Mouse (Mus musculus) stomach, postnatal 0 days (tissue): ENCODE measurements at regions not wholly inside any gene's neighbourhood (a gene's known extent, or its start where the extent isn't known, plus 50 kb on each side); places are given as distances from the start of the nearest gene placed in this dataset.

Experiments
- ATAC-seq: fragments of 200-750 bp; cut with Nextera tagmentation; 2 replicates; pipeline ENCODE4 v1.8.0; 2017; ENCODE audit not compliant: low FRiP score, low TSS enrichment
- DNase-seq: peaks from one replicate; pipeline ENCODE4 v3.0.0-alpha.2; 2016; ENCODE audit warnings: low spot score
- H3K27ac ChIP-seq: fragments of 300-500 bp; sonication (generic); replicated peaks from 2 replicates; pipeline ENCODE4 v1.5.1; 2014; ENCODE audit warnings: mild to moderate bottlenecking, control low read depth
- H3K27me3 ChIP-seq: fragments of 300-500 bp; sonication (generic); 2 replicates; pipeline ENCODE4 v1.6.1; 2014; ENCODE audit warnings: low read length; ENCODE audit not compliant: control insufficient read depth, insufficient read depth
- H3K36me3 ChIP-seq: fragments of 300-500 bp; sonication (generic); 2 replicates; pipeline ENCODE4 v1.6.1; 2014; ENCODE audit warnings: low read length, mixed read lengths; ENCODE audit not compliant: control insufficient read depth, insufficient read depth
- H3K4me1 ChIP-seq: fragments of 300-500 bp; sonication (generic); replicated peaks from 2 replicates; pipeline ENCODE4 v1.6.1; 2014; ENCODE audit warnings: antibody characterized with exemption; ENCODE audit not compliant: control insufficient read depth, insufficient read depth
- H3K4me2 ChIP-seq: fragments of 300-500 bp; sonication (generic); replicated peaks from 2 replicates; pipeline ENCODE4 v1.6.1; 2014; ENCODE audit warnings: low read depth, mild to moderate bottlenecking, control low read depth, moderate library complexity
- H3K4me3 ChIP-seq: fragments of 300-500 bp; sonication (generic); 2 replicates; pipeline ENCODE4 v1.5.1; 2014; ENCODE audit warnings: low read depth, low read length, control low read depth
- H3K9ac ChIP-seq: fragments of 300-500 bp; sonication (generic); 2 replicates; pipeline ENCODE4 v1.6.1; 2014; ENCODE audit warnings: mild to moderate bottlenecking, low read length, control low read depth, mixed read lengths
- H3K9me3 ChIP-seq: fragments of 300-500 bp; sonication (generic); 2 replicates; pipeline ENCODE4 v1.6.1; 2016; ENCODE audit warnings: low read length; ENCODE audit not compliant: control insufficient read depth
- CTCF ChIP-seq: IDR thresholded peaks from 2 replicates; pipeline ENCODE4 v1.5.1; 2016; ENCODE audit warnings: antibody characterized with exemption, low read depth, mild to moderate bottlenecking, moderate library complexity
- EP300 ChIP-seq: optimal IDR thresholded peaks from 2 replicates; pipeline ENCODE3; 2016; ENCODE audit warnings: antibody characterized with exemption
- WGBS: fragments of 180-500 bp; shearing (Covaris S2); extraction: QIAGEN DNeasy Blood & Tissue Kit; methylation state at CpG from one replicate; pipeline ENCODE4 v1.1.7; 2014; 5-methylcytosine and 5-hydroxymethylcytosine counted together

GRCm38 (mm10) chr2:82508595-82508994, 434.8 kb upstream of the Fsip2 start:
- Histone ChIP-seq H3K36me3 (no peaks in the 10 kb centered on the region), H3K4me3 (no peak overlapping the region), H3K9ac (no peak overlapping the region), H3K27ac (no peak overlapping the region), H3K4me2 (no peak overlapping the region), H3K4me1 (no peaks in the 10 kb centered on the region), H3K9me3 (no peaks in the 10 kb centered on the region), H3K27me3 (no peaks in the 10 kb centered on the region)
- no peak for DNase-seq
- WGBS, result 23% methylated on average over 1 of the region's 1 CpGs
- TF ChIP-seq EP300 (no peak), CTCF (no peak)
- ATAC-seq, result no peak

- DNase-seq (no peak), ATAC-seq (no peak)
- Histone ChIP-seq H3K27me3 (no peaks in the 10 kb centered on the region), H3K36me3 (no peaks in the 10 kb centered on the region), H3K4me3 (no peak overlapping the region), H3K9ac (no peak overlapping the region), H3K4me1 (no peaks in the 10 kb centered on the region), H3K27ac (no peak overlapping the region), H3K9me3 (no peaks in the 10 kb centered on the region), H3K4me2 (no peak overlapping the region)
- 82% methylated on average over 3 of the region's 3 CpGs for WGBS
- no peak for TF ChIP-seq EP300
- no peak for TF ChIP-seq CTCF
Measured at GRCm38 (mm10) chr2:82515165-82515564, 428.3 kb upstream of the Fsip2 start.

GRCm38 (mm10) chr2:82519951-82520350, 423.5 kb upstream of the Fsip2 start:
- H3K4me2 ChIP-seq, result no peak overlapping the region
- no peaks in the 10 kb centered on the region for H3K9me3 ChIP-seq
- H3K9ac ChIP-seq, result no peak overlapping the region
- no peaks in the 10 kb centered on the region for H3K36me3 ChIP-seq
- ATAC-seq, result no peak
- TF ChIP-seq CTCF, result no peak
- TF ChIP-seq EP300, result no peak
- H3K4me3 ChIP-seq, result no peak overlapping the region
- 80% methylated on average over 3 of the region's 3 CpGs for WGBS
- no peak for DNase-seq
- no peaks in the 10 kb centered on the region for H3K4me1 ChIP-seq
- H3K27ac ChIP-seq, result no peak overlapping the region
- no peaks in the 10 kb centered on the region for H3K27me3 ChIP-seq

GRCm38 (mm10) chr2:82538958-82539357, 404.5 kb upstream of the Fsip2 start:
- DNase-seq, result no peak
- Histone ChIP-seq H3K9me3 (no peaks in the 10 kb centered on the region), H3K4me1 (no peaks in the 10 kb centered on the region), H3K4me2 (no peak overlapping the region), H3K36me3 (no peaks in the 10 kb centered on the region), H3K4me3 (no peak overlapping the region), H3K27ac (no peak overlapping the region), H3K9ac (no peak overlapping the region), H3K27me3 (no peaks in the 10 kb centered on the region)
- ATAC-seq, result no peak
- WGBS, result 79% methylated on average over 3 of the region's 3 CpGs
- no peak for TF ChIP-seq CTCF
- no peak for TF ChIP-seq EP300

- DNase-seq, result no peak
- H3K9me3 ChIP-seq, result no peaks in the 10 kb centered on the region
- ATAC-seq, result no peak
- no peak overlapping the region for H3K4me2 ChIP-seq
- H3K4me3 ChIP-seq, result no peak overlapping the region
- no peaks in the 10 kb centered on the region for H3K4me1 ChIP-seq
- H3K27ac ChIP-seq, result no peak overlapping the region
- no peak overlapping the region for H3K9ac ChIP-seq
- H3K27me3 ChIP-seq, result no peaks in the 10 kb centered on the region
- H3K36me3 ChIP-seq, result no peaks in the 10 kb centered on the region
- TF ChIP-seq EP300 (no peak), CTCF (no peak)
Measured at GRCm38 (mm10) chr2:82540676-82541075, 402.8 kb upstream of the Fsip2 start.

GRCm38 (mm10) chr2:82570358-82570757, 373.1 kb upstream of the Fsip2 start:
- no peaks in the 10 kb centered on the region for H3K9me3 ChIP-seq
- H3K4me1 ChIP-seq, result no peaks in the 10 kb centered on the region
- H3K9ac ChIP-seq, result no peak overlapping the region
- no peak overlapping the region for H3K27ac ChIP-seq
- no peak overlapping the region for H3K4me2 ChIP-seq
- TF ChIP-seq EP300 (no peak), CTCF (peak; percentile 62)
- no peaks in the 10 kb centered on the region for H3K36me3 ChIP-seq
- DNase-seq (no peak), ATAC-seq (no peak)
- no peak overlapping the region for H3K4me3 ChIP-seq
- H3K27me3 ChIP-seq, result no peaks in the 10 kb centered on the region

- no peaks in the 10 kb centered on the region for H3K4me1 ChIP-seq
- H3K4me3 ChIP-seq, result no peak overlapping the region
- H3K4me2 ChIP-seq, result no peak overlapping the region
- 61% methylated on average over 2 of the region's 2 CpGs for WGBS
- DNase-seq (no peak), ATAC-seq (no peak)
- H3K36me3 ChIP-seq, result no peaks in the 10 kb centered on the region
- no peaks in the 10 kb centered on the region for H3K9me3 ChIP-seq
- no peak overlapping the region for H3K9ac ChIP-seq
- no peak for TF ChIP-seq EP300
- TF ChIP-seq CTCF, result no peak
- H3K27me3 ChIP-seq, result no peaks in the 10 kb centered on the region
- H3K27ac ChIP-seq, result no peak overlapping the region
Measured at GRCm38 (mm10) chr2:82572099-82572498, 371.3 kb upstream of the Fsip2 start.
